Mouse (Mus musculus) heart, postnatal 0 days (tissue): ENCODE measurements around the gene Thada. TPM values are rescaled to one million over a fixed set of nuclear protein-coding genes. Genes with fewer than 3 reads are reported as not detected.
A peak's percentile ranks its signal among the peaks of the same experiment; 100 is the strongest.

Experiments used
- ATAC-seq: fragments of 200-750 bp; cut with Nextera tagmentation; 2 replicates; pipeline ENCODE4 v1.8.0; 2017; ENCODE audit warnings: low read depth, moderate number of reproducible peaks, moderate library complexity; ENCODE audit not compliant: insufficient read depth
- DNase-seq: peaks from one replicate; pipeline ENCODE4 v3.0.0-alpha.2; 2016; ENCODE audit warnings: low spot score
- H3K27ac ChIP-seq: fragments of 300-500 bp; sonication (generic); 2 replicates; pipeline ENCODE4 v1.5.1; 2014; ENCODE audit warnings: low read depth, mild to moderate bottlenecking
- H3K27me3 ChIP-seq: fragments of 300-500 bp; sonication (generic); 2 replicates; pipeline ENCODE4 v1.6.1; 2014; ENCODE audit warnings: low read length, mixed read lengths; ENCODE audit not compliant: control insufficient read depth, insufficient read depth
- H3K36me3 ChIP-seq: fragments of 300-500 bp; sonication (generic); replicated peaks from 2 replicates; pipeline ENCODE4 v1.6.1; 2014; ENCODE audit warnings: low read length, mixed read lengths; ENCODE audit not compliant: control insufficient read depth, insufficient read depth
- H3K4me1 ChIP-seq: fragments of 300-500 bp; sonication (generic); 2 replicates; pipeline ENCODE4 v1.6.1; 2014; ENCODE audit warnings: antibody characterized with exemption; ENCODE audit not compliant: control insufficient read depth, insufficient read depth
- H3K4me2 ChIP-seq: fragments of 300-500 bp; sonication (generic); 2 replicates; pipeline ENCODE4 v1.6.1; 2014; ENCODE audit warnings: low read depth, mild to moderate bottlenecking, low read length, moderate library complexity
- H3K4me3 ChIP-seq: fragments of 300-500 bp; sonication (generic); 2 replicates; pipeline ENCODE4 v1.5.1; 2014; ENCODE audit warnings: low read depth, low read length
- H3K9ac ChIP-seq: fragments of 300-500 bp; sonication (generic); replicated peaks from 2 replicates; pipeline ENCODE4 v1.6.1; 2014; ENCODE audit warnings: low read depth, low read length, mixed read lengths
- H3K9me3 ChIP-seq: fragments of 300-500 bp; sonication (generic); replicated peaks from 2 replicates; pipeline ENCODE4 v1.6.1; 2016; ENCODE audit warnings: low read length; ENCODE audit not compliant: control insufficient read depth
- CTCF ChIP-seq: IDR thresholded peaks from 2 replicates; pipeline ENCODE4 v1.5.1; 2016; ENCODE audit warnings: antibody characterized with exemption, control low read depth, low read depth
- EP300 ChIP-seq: IDR thresholded peaks from 2 replicates; pipeline ENCODE4 v1.6.1; 2016; ENCODE audit warnings: antibody characterized with exemption, low read depth
- WGBS: fragments of 180-500 bp; shearing (Covaris S2); extraction: QIAGEN DNeasy Blood & Tissue Kit; methylation state at CpG from one replicate; pipeline ENCODE4 v1.1.7; 2014; 5-methylcytosine and 5-hydroxymethylcytosine counted together
- polyA plus RNA-seq: library from polyadenylated mRNA; unstranded; fragments of >200 nt; fragmentation: Nextera tagmentation; extraction: Ambion mirVana; gene quantifications from 2 replicates; pipeline ENCODE4 v1.2.1, GENCODE M21; 2015
- total RNA-seq: library from RNA; depleted of rRNA; stranded (reverse); fragments of >200 nt; gene quantifications from 2 replicates; pipeline ENCODE4 v1.2.3, GENCODE M21; 2014; ENCODE audit warnings: low replicate concordance

Gene Thada
- total and polyA plus RNA-seq, 2 experiments from 2014 or later: 2.4 to 12.6 TPM

- H3K9ac ChIP-seq: no peak overlapping the region; the same call in 1 of the 2 replicates
- WGBS: 36% methylated on average over 6 of the region's 6 CpGs
These were observed 191.8 kb downstream of the Thada start for GRCm38 (mm10) chr17:84274163-84274562.

GRCm38 (mm10) chr17:84272557-84273261 is 193.3 kb downstream of the Thada start:
- ATAC-seq (0 out of 2 replicates have a peak, but pooled peaks have one; percentile 45), DNase-seq (peak; percentile 71)
- Histone ChIP-seq H3K4me1 (peaks cover 36% of the 10 kb centered on the region), H3K9me3 (no peaks in the 10 kb centered on the region), H3K36me3 (no peaks in the 10 kb centered on the region), H3K4me2 (no peak overlapping the region), H3K9ac (no peak overlapping the region; the same call in 1 of the 2 replicates), H3K4me3 (no peak overlapping the region), H3K27ac (peak overlapping the region; percentile 93), H3K27me3 (no peaks in the 10 kb centered on the region)
- TF ChIP-seq CTCF: no peak
- TF ChIP-seq EP300: no peak
- WGBS: 20% methylated on average over 5 of the region's 5 CpGs

More at GRCm38 (mm10) chr17:84274163-84274562, 191.8 kb downstream of the Thada start:
- no peaks in the 10 kb centered on the region for H3K27me3 ChIP-seq
- H3K9me3 ChIP-seq: no peaks in the 10 kb centered on the region
- no peak overlapping the region for H3K4me3 ChIP-seq
- DNase-seq (peak; percentile 77), ATAC-seq (peak; percentile 77)
- H3K27ac ChIP-seq: peak overlapping the region; percentile 93
- H3K36me3 ChIP-seq: no peaks in the 10 kb centered on the region
- TF ChIP-seq CTCF (no peak), EP300 (0 out of 2 replicates have a peak, but pooled peaks have one; percentile 20)
- H3K4me1 ChIP-seq: peaks cover 36% of the 10 kb centered on the region
- H3K4me2 ChIP-seq: no peak overlapping the region

- H3K27me3 ChIP-seq: no peaks in the 10 kb centered on the region
- H3K9me3 ChIP-seq: no peaks in the 10 kb centered on the region
- no peak overlapping the region for H3K4me2 ChIP-seq
- TF ChIP-seq EP300 (no peak), CTCF (no peak)
- DNase-seq: no peak
- no peak overlapping the region for H3K4me3 ChIP-seq
- WGBS: 86% methylated on average over 6 of the region's 6 CpGs
- peaks cover 36% of the 10 kb centered on the region for H3K4me1 ChIP-seq
- no peaks in the 10 kb centered on the region for H3K36me3 ChIP-seq
- H3K9ac ChIP-seq: no peak overlapping the region
- H3K27ac ChIP-seq: no peak overlapping the region
- ATAC-seq: no peak
These were observed 194.3 kb downstream of the Thada start for GRCm38 (mm10) chr17:84271566-84272202.

- no peak overlapping the region for H3K27ac ChIP-seq
- no peak overlapping the region for H3K4me3 ChIP-seq
- DNase-seq (no peak), ATAC-seq (no peak)
- H3K9ac ChIP-seq: no peak overlapping the region
- 87% methylated on average over 5 of the region's 5 CpGs for WGBS
- H3K4me1 ChIP-seq: peaks cover 39% of the 10 kb centered on the region
- H3K9me3 ChIP-seq: no peaks in the 10 kb centered on the region
- no peak overlapping the region for H3K4me2 ChIP-seq
- no peak for TF ChIP-seq EP300
- TF ChIP-seq CTCF: no peak
- no peaks in the 10 kb centered on the region for H3K36me3 ChIP-seq
- H3K27me3 ChIP-seq: no peaks in the 10 kb centered on the region
These were observed 196.3 kb downstream of the Thada start for GRCm38 (mm10) chr17:84269722-84270121.

GRCm38 (mm10) chr17:84268450-84268849 is 197.6 kb downstream of the Thada start:
- Histone ChIP-seq H3K27ac (peak overlapping the region; percentile 39; the same call in 1 of the 2 replicates), H3K9me3 (no peaks in the 10 kb centered on the region), H3K9ac (no peak overlapping the region), H3K4me1 (peaks cover 37% of the 10 kb centered on the region), H3K27me3 (no peaks in the 10 kb centered on the region), H3K4me2 (no peak overlapping the region), H3K36me3 (no peaks in the 10 kb centered on the region), H3K4me3 (no peak overlapping the region)
- peak; percentile 50; the same call in 1 of the 2 replicates for ATAC-seq
- DNase-seq: peak; percentile 65
- TF ChIP-seq CTCF: no peak
- TF ChIP-seq EP300: no peak
- WGBS: 57% methylated on average over 3 of the region's 3 CpGs
